Mouse (Mus musculus): ENCODE data around the gene Lamb3. TPM values are rescaled to one million over a fixed set of nuclear protein-coding genes. Genes with fewer than 3 reads are reported as not detected.

The Lamb3 gene
- total and polyA plus RNA-seq, 3 experiments: 10.1 to 14.6 (median 12.3) TPM

- Histone ChIP-seq H3K4me2 (ENCODE audit: insufficient read depth, low read depth, poor library complexity, severe bottlenecking) (peak overlapping the region; percentile 90), H3K4me1 (ENCODE audit: control insufficient read depth in 1 of 2, insufficient read depth in 2 of 2) (peaks cover 0 to 5% of the 10 kb centered on the region in 2 experiments; a peak in 2 of 4 replicates), H3K36me3 (replicated peaks in 1 of 2; ENCODE audit: control insufficient read depth in 1 of 2, insufficient read depth in 1 of 2, low read length in 1 of 2) (no peaks in the 10 kb centered on the region), H3K27me3 (replicated peaks) (peaks cover 35% of the 10 kb centered on the region), H3K9ac (ENCODE audit: insufficient read depth, low read depth) (peak overlapping the region; percentile 71), H3K9me3 (replicated peaks; ENCODE audit: low read length) (no peaks in the 10 kb centered on the region), H3K27ac (ENCODE audit: insufficient read depth, low read depth) (no peak overlapping the region), H3K4me3 (replicated peaks in 1 of 3; ENCODE audit: low read depth in 2 of 3, low read length in 2 of 3, poor library complexity in 1 of 3) (peak overlapping the region; percentile 42 to 56 (median 45)), H3K79me2 (replicated peaks; ENCODE audit: control insufficient read depth, extremely low read depth, insufficient read depth, poor library complexity, severe bottlenecking) (no peaks in the 10 kb centered on the region)
- peak; percentile 58 for DNase-seq (ENCODE audit: extremely low read depth)
- in situ Hi-C loops (cut with MboI; ENCODE audit: low pct_ligation_motif_present, low pct_unique_long_range_greater_than_20kb, low sequenced_read_pairs): no loop called here
- TF ChIP-seq TCF12 (IDR thresholded peaks at IDR 0.05; ENCODE audit: low read depth, low read length) (no peak), UBTF (IDR thresholded peaks at IDR 0.05; ENCODE audit: low read depth, low read length) (no peak), IRF4 (IDR thresholded peaks at IDR 0.05; ENCODE audit: low read depth, low read length) (no peak; the same call in 1 of the 2 replicates), MAZ (IDR thresholded peaks at IDR 0.05; ENCODE audit: low read depth, low read length) (no peak), MYC (IDR thresholded peaks at IDR 0.05; ENCODE audit: low read depth, low read length) (no peak), ZMIZ1 (IDR thresholded peaks at IDR 0.05; ENCODE audit: low read depth, low read length) (no peak), ZC3H11A (IDR thresholded peaks at IDR 0.05; ENCODE audit: low read depth, low read length) (no peak), ZKSCAN1 (IDR thresholded peaks at IDR 0.05; ENCODE audit: borderline replicate concordance, low read depth, low read length) (no peak), MAFK (IDR thresholded peaks at IDR 0.05; ENCODE audit: insufficient replicate concordance, low read length) (no peak), ZNF384 (IDR thresholded peaks at IDR 0.05; ENCODE audit: low read depth, low read length) (no peak), PAX5 (IDR thresholded peaks at IDR 0.05; ENCODE audit: low read length) (no peak), TBP (conservative IDR thresholded peaks at IDR 0.05; ENCODE audit: low read depth, low read length) (no peak), MEF2A (IDR thresholded peaks at IDR 0.05; ENCODE audit: borderline replicate concordance, low read depth, low read length) (no peak), ELF1 (IDR thresholded peaks at IDR 0.05; ENCODE audit: low read depth, low read length) (no peak), MXI1 (IDR thresholded peaks at IDR 0.05; ENCODE audit: low read depth, low read length) (no peak), KAT2A (IDR thresholded peaks at IDR 0.05; ENCODE audit: insufficient replicate concordance, low read length) (no peak), GABPA (IDR thresholded peaks at IDR 0.05; ENCODE audit: insufficient replicate concordance, low read depth, low read length) (no peak), JUN (IDR thresholded peaks at IDR 0.05; ENCODE audit: insufficient read depth, low read depth, low read length) (no peak), USF1 (IDR thresholded peaks at IDR 0.05; ENCODE audit: low read depth, low read length) (no peak), NRF1 (IDR thresholded peaks at IDR 0.05; ENCODE audit: low read depth, low read length) (no peak), USF2 (conservative IDR thresholded peaks at IDR 0.05; ENCODE audit: low read depth, low read length) (no peak), POLR2AphosphoS2 (IDR thresholded peaks at IDR 0.05; ENCODE audit: low read depth, low read length) (no peak), POLR2A (IDR thresholded peaks at IDR 0.05; ENCODE audit: low read depth, low read length) (no peak), SIN3A (IDR thresholded peaks at IDR 0.05; ENCODE audit: low read length) (0 out of 2 replicates have a peak, but pooled peaks have one; percentile 18), ETS1 (conservative IDR thresholded peaks at IDR 0.05; ENCODE audit: low read depth, low read length) (no peak), RCOR1 (conservative IDR thresholded peaks at IDR 0.05; ENCODE audit: low read depth, low read length) (no peak), CTCF (conservative IDR thresholded peaks at IDR 0.05 in 1 of 2, IDR thresholded peaks at IDR 0.05 in 1 of 2; ENCODE audit: low read depth in 2 of 2, low read length in 2 of 2) (peak; percentile 81 to 90), JUND (conservative IDR thresholded peaks at IDR 0.05; ENCODE audit: low read depth, low read length) (no peak), NELFE (IDR thresholded peaks at IDR 0.05; ENCODE audit: low read depth, low read length) (0 out of 2 replicates have a peak, but pooled peaks have one; percentile 36), HCFC1 (IDR thresholded peaks at IDR 0.05; ENCODE audit: low read depth, low read length) (0 out of 2 replicates have a peak, but pooled peaks have one; percentile 14), BHLHE40 (IDR thresholded peaks at IDR 0.05; ENCODE audit: low read depth, low read length) (peak; percentile 20; the same call in 1 of the 2 replicates), CHD1 (IDR thresholded peaks at IDR 0.05; ENCODE audit: low read depth, low read length) (no peak), RAD21 (IDR thresholded peaks at IDR 0.05; ENCODE audit: low read depth, low read length) (peak; percentile 30), MAX (IDR thresholded peaks at IDR 0.05; ENCODE audit: low read length) (no peak), CHD2 (IDR thresholded peaks at IDR 0.05; ENCODE audit: low read length) (no peak), EP300 (IDR thresholded peaks at IDR 0.05; ENCODE audit: low read length) (no peak), E2F4 (IDR thresholded peaks at IDR 0.05; ENCODE audit: insufficient replicate concordance, low read depth, low read length) (no peak), SMC3 (IDR thresholded peaks at IDR 0.05; ENCODE audit: low read depth, low read length) (peak; percentile 64)
- dilution Hi-C loops (cut with MboI; ENCODE audit: extremely low pct_ligation_motif_present, extremely low pct_unique_long_range_greater_than_20kb, low sequenced_read_pairs): no loop called here
These were observed 175.5 kb downstream of the Lamb3 start for GRCm38 (mm10) chr1:193382841-193383462.

Data from CH12.LX (cell line).